Mouse (Mus musculus) testis, postnatal 14 days (tissue): ENCODE measurements around the gene Zbtb7a.
A peak's percentile ranks its signal among the peaks of the same experiment; 100 is the strongest.
"Not testable (repeated sequence)": the region's sequence is repeated elsewhere in the genome, so short reads cannot be mapped to it uniquely, and the experiment has no call there.

Experiments used
- DNase-seq: peaks from one replicate; pipeline ENCODE4 v3.0.0; 2021; ENCODE audit warnings: low spot score

Zbtb7a gene

GRCm38 (mm10) chr10:81168521-81169244, 33.7 kb downstream of the Zbtb7a start:
- DNase-seq: peak; percentile 79

- DNase-seq: not testable (repeated sequence)
These were observed 34.4 kb downstream of the Zbtb7a start for GRCm38 (mm10) chr10:81169411-81169900.

- DNase-seq: peak; percentile 81
These were observed 38.1 kb downstream of the Zbtb7a start for GRCm38 (mm10) chr10:81173132-81173531.

- peak; percentile 85 for DNase-seq
These were observed 39.8 kb downstream of the Zbtb7a start for GRCm38 (mm10) chr10:81174617-81175344.

- not testable (repeated sequence) for DNase-seq
These were observed 40.3 kb downstream of the Zbtb7a start for GRCm38 (mm10) chr10:81175345-81175701.

GRCm38 (mm10) chr10:81175936-81176465, 41.0 kb downstream of the Zbtb7a start:
- peak; percentile 82 for DNase-seq

- DNase-seq: peak; percentile 98
These were observed 41.6 kb downstream of the Zbtb7a start, which contains the start of gene Eef2 for GRCm38 (mm10) chr10:81176466-81177271. Gene Eef2, plus strand, starts transcription at chr10:81176631.

- DNase-seq: no peak
These were observed 42.5 kb downstream of the Zbtb7a start for GRCm38 (mm10) chr10:81177491-81177925.

GRCm38 (mm10) chr10:81177958-81178712, 43.1 kb downstream of the Zbtb7a start:
- DNase-seq: peak; percentile 67

GRCm38 (mm10) chr10:81178927-81179326, 43.9 kb downstream of the Zbtb7a start:
- DNase-seq: no peak

GRCm38 (mm10) chr10:81179451-81180342, 44.7 kb downstream of the Zbtb7a start:
- DNase-seq: no peak

GRCm38 (mm10) chr10:81180946-81181345, 45.9 kb downstream of the Zbtb7a start:
- no peak for DNase-seq

- not testable (repeated sequence) for DNase-seq
These were observed 46.8 kb downstream of the Zbtb7a start for GRCm38 (mm10) chr10:81181860-81182259.

GRCm38 (mm10) chr10:81182336-81183333, 47.6 kb downstream of the Zbtb7a start, which contains the start of gene Dapk3:
Gene Dapk3, plus strand, starts transcription at chr10:81183005.
- DNase-seq: peak; percentile 96

- DNase-seq: no peak
These were observed 48.8 kb downstream of the Zbtb7a start, which contains the start of gene 4930442H23Rik for GRCm38 (mm10) chr10:81183805-81184204. Gene 4930442H23Rik, minus strand, starts transcription at chr10:81183849.

- DNase-seq: no peak
These were observed 49.7 kb downstream of the Zbtb7a start for GRCm38 (mm10) chr10:81184765-81185164.

- DNase-seq: no peak
These were observed 52.1 kb downstream of the Zbtb7a start for GRCm38 (mm10) chr10:81187161-81187560.

GRCm38 (mm10) chr10:81189821-81190220, 54.8 kb downstream of the Zbtb7a start:
- DNase-seq: no peak
